In the genomic region with DNA sequence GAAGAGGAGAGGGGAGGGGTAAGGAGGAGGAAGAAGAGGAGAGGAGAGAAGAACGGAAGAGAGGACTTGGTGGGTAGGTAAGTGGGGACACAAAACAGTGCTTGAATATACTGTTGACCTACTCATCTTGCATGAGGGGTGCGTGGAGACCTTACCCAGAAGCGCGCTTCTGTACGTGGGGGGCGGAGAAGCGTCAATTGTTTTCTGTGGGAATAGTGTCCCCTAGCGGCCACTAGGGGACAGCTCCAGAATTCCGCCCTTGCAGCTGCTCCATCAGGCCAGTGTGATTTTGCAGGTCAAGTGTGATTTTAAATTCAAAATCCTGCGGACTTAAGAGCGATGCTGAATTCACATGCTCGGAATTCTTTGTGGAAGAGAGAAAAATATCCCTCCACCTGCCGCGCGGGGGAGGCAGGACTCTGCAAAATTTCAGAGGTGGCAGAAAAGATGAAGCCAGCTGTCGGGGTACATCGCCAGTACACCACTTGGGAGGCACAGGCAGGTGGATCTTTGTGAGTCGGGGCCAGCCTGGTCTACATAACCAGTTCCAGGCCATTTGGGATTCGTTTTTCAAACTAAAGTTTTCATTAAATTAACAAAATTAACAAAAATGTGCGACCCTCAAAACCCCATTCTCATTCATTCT, we compare ENCODE assay signal across 8 mouse cellular contexts. TPM values are rescaled to one million over a fixed set of nuclear protein-coding genes. Genes with fewer than 3 reads are reported as not detected.
DNase-seq lines count a peak whose midpoint lies in the region; ATAC-seq and TF ChIP-seq lines count a peak whose summit lies in the region.

No protein-coding gene starts in this region.

- H3K27ac ChIP-seq in limb, embryonic 15.5 days, result no peak overlapping the region
- no peak overlapping the region for H3K27ac ChIP-seq in midbrain, postnatal 0 days (ENCODE audit: low read depth, low read length)

- H3K4me3 ChIP-seq in E14TG2a.4 (replicated peaks; ENCODE audit: low read length), result no peak overlapping the region
- H3K4me3 ChIP-seq in limb, embryonic 15.5 days, result 0 out of 2 replicates have a peak overlapping the region, but pooled peaks have one; percentile 14
- H3K4me3 ChIP-seq in midbrain, postnatal 0 days (ENCODE audit: low read depth, low read length), result peak overlapping the region; percentile 19; the same call in 1 of the 2 replicates

- H3K27me3 ChIP-seq in E14TG2a.4 (ENCODE audit: insufficient read depth, low read length), result no peaks in the 10 kb centered on the region; the same call in 1 of the 2 replicates
- no peaks in the 10 kb centered on the region for H3K27me3 ChIP-seq in limb, embryonic 15.5 days
- H3K27me3 ChIP-seq in midbrain, postnatal 0 days (ENCODE audit: insufficient read depth, low read length), result no peaks in the 10 kb centered on the region

- TF ChIP-seq CTCF in E14TG2a.4 (conservative IDR thresholded peaks at IDR 0.05; ENCODE audit: low read length), result peak; percentile 97
- peak; percentile 87 for TF ChIP-seq CTCF in midbrain, postnatal 0 days (IDR thresholded peaks at IDR 0.05)

- H3K4me2 ChIP-seq in limb, embryonic 15.5 days, result peak overlapping the region; percentile 38
- peak overlapping the region; percentile 41 for H3K4me2 ChIP-seq in midbrain, postnatal 0 days (ENCODE audit: low read depth, low read length, poor library complexity, severe bottlenecking)

- DNase-seq in 3134 (ENCODE audit: extremely low read depth, insufficient read length, low spot score), result peak; percentile 39
- DNase-seq in cerebellum, adult 8-10 months, result peak; percentile 65
- peak; percentile 70 for DNase-seq in induced T-regulatory cell, adult 2 months (ENCODE audit: low read depth)
- peak; percentile 71 for DNase-seq in midbrain, postnatal 0 days (ENCODE audit: low spot score)
- DNase-seq in thymus, postnatal 36 days, result peak; percentile 32 to 33

- peaks cover 31% of the 10 kb centered on the region for H3K4me1 ChIP-seq in E14TG2a.4 (replicated peaks; ENCODE audit: low read depth, low read length)
- peaks cover 9% of the 10 kb centered on the region for H3K4me1 ChIP-seq in limb, embryonic 15.5 days
- H3K4me1 ChIP-seq in midbrain, postnatal 0 days (ENCODE audit: insufficient read depth, low read length), result no peaks in the 10 kb centered on the region

- H3K9ac ChIP-seq in limb, embryonic 15.5 days, result no peak overlapping the region
- no peak overlapping the region; the same call in 1 of the 2 replicates for H3K9ac ChIP-seq in midbrain, postnatal 0 days (replicated peaks; ENCODE audit: low read length, poor library complexity, severe bottlenecking)

- peaks cover 5% of the 10 kb centered on the region; the same call in 1 of the 2 replicates for H3K9me3 ChIP-seq in E14TG2a.4 (ENCODE audit: low read length)
- no peaks in the 10 kb centered on the region for H3K9me3 ChIP-seq in limb, embryonic 15.5 days
- H3K9me3 ChIP-seq in midbrain, postnatal 0 days (ENCODE audit: low read length), result no peaks in the 10 kb centered on the region

- H3K36me3 ChIP-seq in E14TG2a.4 (ENCODE audit: insufficient read depth, low read length), result no peaks in the 10 kb centered on the region
- no peaks in the 10 kb centered on the region for H3K36me3 ChIP-seq in limb, embryonic 15.5 days
- no peaks in the 10 kb centered on the region for H3K36me3 ChIP-seq in midbrain, postnatal 0 days (ENCODE audit: insufficient read depth, low read length)

- ATAC-seq in frontal cortex, adult (ENCODE audit: low TSS enrichment), result peak; percentile 69
- no peak for ATAC-seq in limb, embryonic 15.5 days (ENCODE audit: insufficient number of reproducible peaks, low FRiP score, low TSS enrichment, low read depth)
- peak; percentile 69; the same call in 1 of the 2 replicates for ATAC-seq in midbrain, postnatal 0 days (ENCODE audit: low FRiP score)

- 15% methylated on average over 20 of the region's 20 CpGs for WGBS in limb, embryonic 15.5 days
- 9% methylated on average over 20 of the region's 20 CpGs for WGBS in midbrain, postnatal 0 days

RNA-seq across cellular contexts. Expression of gene Dock6, which starts 18.6 kb away (rescaled TPM):
- polyA plus RNA-seq in limb, embryonic 15.5 days (2015; fragmentation: Nextera tagmentation; extraction: Ambion mirVana), result 38.1 and 41.0 TPM in 2 replicates
- total RNA-seq in midbrain, postnatal 0 days (2014; rRNA removed), result 18.0 and 18.8 TPM in 2 replicates
- polyA plus RNA-seq in midbrain, postnatal 0 days (2015; fragmentation: Nextera tagmentation; extraction: Ambion mirVana), result 10.3 and 11.3 TPM in 2 replicates

RNA-seq across cellular contexts. Expression of gene Angptl8, which starts 35.7 kb away (rescaled TPM):
- polyA plus RNA-seq in limb, embryonic 15.5 days (2015; fragmentation: Nextera tagmentation; extraction: Ambion mirVana), result 0.64 and 0.70 TPM in 2 replicates
- total RNA-seq in midbrain, postnatal 0 days (2014; rRNA removed), result not detected in 2 replicates
- polyA plus RNA-seq in midbrain, postnatal 0 days (2015; fragmentation: Nextera tagmentation; extraction: Ambion mirVana), result 0.20 and 0.48 TPM in 2 replicates

RNA-seq across cellular contexts. Expression of gene Rab3d, which starts 47.0 kb away (rescaled TPM):
- polyA plus RNA-seq in limb, embryonic 15.5 days (2015; fragmentation: Nextera tagmentation; extraction: Ambion mirVana), result 57.3 and 57.7 TPM in 2 replicates
- total RNA-seq in midbrain, postnatal 0 days (2014; rRNA removed), result 15.9 and 26.0 TPM in 2 replicates
- polyA plus RNA-seq in midbrain, postnatal 0 days (2015; fragmentation: Nextera tagmentation; extraction: Ambion mirVana), result 17.4 and 18.1 TPM in 2 replicates

RNA-seq across cellular contexts. Expression of gene Ccdc159, which starts 56.3 kb away (rescaled TPM):
- 3.2 and 4.1 TPM in 2 replicates for polyA plus RNA-seq in limb, embryonic 15.5 days (2015; fragmentation: Nextera tagmentation; extraction: Ambion mirVana)
- total RNA-seq in midbrain, postnatal 0 days (2014; rRNA removed), result 6.6 and 12.2 TPM in 2 replicates
- 4.7 and 5.2 TPM in 2 replicates for polyA plus RNA-seq in midbrain, postnatal 0 days (2015; fragmentation: Nextera tagmentation; extraction: Ambion mirVana)

RNA-seq across cellular contexts. Expression of gene Tmem205, which starts 56.4 kb away (rescaled TPM):
- 53.4 and 56.0 TPM in 2 replicates for polyA plus RNA-seq in limb, embryonic 15.5 days (2015; fragmentation: Nextera tagmentation; extraction: Ambion mirVana)
- total RNA-seq in midbrain, postnatal 0 days (2014; rRNA removed), result 32.1 and 50.9 TPM in 2 replicates
- 44.2 and 50.1 TPM in 2 replicates for polyA plus RNA-seq in midbrain, postnatal 0 days (2015; fragmentation: Nextera tagmentation; extraction: Ambion mirVana)
